Mouse (Mus musculus) heart, embryonic 12.5 days (tissue): Measurements from ENCODE around the gene Igf2bp2. TPM values are rescaled to one million over a fixed set of nuclear protein-coding genes. Genes with fewer than 3 reads are reported as not detected.

ENCODE experiments used
- ATAC-seq: fragments of 200-750 bp; cut with Nextera tagmentation; 2 replicates; pipeline ENCODE4 v1.8.0; 2017; ENCODE audit warnings: moderate TSS enrichment, moderate library complexity; ENCODE audit not compliant: insufficient number of reproducible peaks, low FRiP score
- H3K27ac ChIP-seq: fragments of 300-500 bp; sonication (generic); 2 replicates; pipeline ENCODE4 v1.5.1; 2016; ENCODE audit warnings: mild to moderate bottlenecking, moderate library complexity; ENCODE audit not compliant: poor library complexity, severe bottlenecking
- H3K27me3 ChIP-seq: fragments of 300-500 bp; sonication (generic); replicated peaks from 2 replicates; pipeline ENCODE4 v1.6.1; 2016; ENCODE audit warnings: mild to moderate bottlenecking, moderate library complexity
- H3K36me3 ChIP-seq: fragments of 300-500 bp; sonication (generic); 2 replicates; pipeline ENCODE4 v1.6.1; 2016; ENCODE audit warnings: mild to moderate bottlenecking, moderate library complexity
- H3K4me1 ChIP-seq: fragments of 300-500 bp; sonication (generic); replicated peaks from 2 replicates; pipeline ENCODE4 v1.6.1; 2016; ENCODE audit warnings: mild to moderate bottlenecking
- H3K4me2 ChIP-seq: fragments of 300-500 bp; sonication (generic); 2 replicates; pipeline ENCODE4 v1.6.1; 2016; ENCODE audit warnings: mild to moderate bottlenecking, moderate library complexity
- H3K4me3 ChIP-seq: fragments of 300-500 bp; sonication (generic); 2 replicates; pipeline ENCODE4 v1.5.1; 2016; ENCODE audit warnings: mild to moderate bottlenecking
- H3K9ac ChIP-seq: fragments of 300-500 bp; sonication (generic); 2 replicates; pipeline ENCODE4 v1.6.1; 2016; ENCODE audit warnings: mild to moderate bottlenecking, moderate library complexity
- H3K9me3 ChIP-seq: fragments of 300-500 bp; sonication (generic); replicated peaks from 2 replicates; pipeline ENCODE4 v1.6.1; 2016; ENCODE audit warnings: mild to moderate bottlenecking, moderate library complexity
- WGBS: fragments of 180-500 bp; shearing (Covaris S2); methylation state at CpG from one replicate; pipeline ENCODE4 v1.1.7; 2016; 5-methylcytosine and 5-hydroxymethylcytosine counted together
- polyA plus RNA-seq: library from polyadenylated mRNA; unstranded; fragments of >200 nt; fragmentation: Nextera tagmentation; extraction: Ambion mirVana; gene quantifications from 2 replicates; pipeline ENCODE4 v1.2.1, GENCODE M21; 2016

Gene Igf2bp2
- polyA plus RNA-seq, 1 experiment from 2014 or later, result 85.3 TPM

DNA sequence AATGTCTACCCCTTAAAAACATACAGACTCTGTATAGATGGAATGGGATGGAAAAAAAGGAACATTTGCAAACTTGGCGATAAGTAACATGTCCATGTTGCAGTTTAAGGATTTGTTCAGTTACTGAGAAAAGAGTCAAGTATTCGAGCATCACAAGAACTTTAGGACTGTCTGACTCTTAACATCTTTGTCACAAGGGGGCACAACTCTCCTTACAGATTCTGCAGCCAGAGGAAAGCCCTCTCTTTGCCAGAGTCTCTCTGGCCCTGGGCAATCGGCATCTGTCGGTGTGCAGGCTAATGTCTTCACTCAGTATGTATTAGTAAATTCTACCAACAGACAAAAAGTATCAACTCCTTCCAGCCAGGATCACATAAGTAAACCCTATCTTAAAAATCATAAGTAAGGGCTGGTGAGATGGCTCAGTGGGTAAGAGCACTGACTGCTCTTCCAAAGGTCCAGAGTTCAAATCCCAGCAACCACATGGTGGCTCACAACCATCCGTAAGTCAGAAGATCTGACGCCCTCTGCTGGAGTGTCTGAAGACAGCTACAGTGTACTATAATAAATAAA lies 57.0 kb downstream of the Igf2bp2 start:
- Histone ChIP-seq H3K4me2 (no peak overlapping the region), H3K27ac (no peak overlapping the region), H3K4me1 (peaks cover 37% of the 10 kb centered on the region), H3K27me3 (no peaks in the 10 kb centered on the region), H3K36me3 (peaks cover 4% of the 10 kb centered on the region), H3K9me3 (no peaks in the 10 kb centered on the region), H3K4me3 (no peak overlapping the region), H3K9ac (no peak overlapping the region)
- no peak for ATAC-seq
- 79% methylated on average over 6 of the region's 6 CpGs for WGBS

DNA sequence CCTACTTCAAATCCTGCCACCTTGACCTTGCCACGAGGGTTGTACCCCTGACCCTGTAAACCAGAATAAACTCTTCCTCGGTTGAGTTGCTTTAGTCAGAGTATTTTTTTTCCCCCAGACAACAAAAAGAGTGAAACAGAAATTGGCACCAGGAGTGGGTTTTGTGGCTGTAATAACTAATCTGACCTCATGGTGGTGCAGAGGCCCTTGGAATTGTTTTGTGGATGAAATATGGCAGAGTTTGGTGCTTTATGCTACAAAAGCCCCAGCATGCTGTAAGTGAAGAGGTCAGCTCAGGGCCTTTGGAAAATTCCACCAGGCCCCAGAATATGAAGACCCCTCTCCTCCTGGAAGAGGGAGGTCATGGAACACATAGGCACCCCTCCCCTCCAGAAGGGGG lies 63.0 kb downstream of the Igf2bp2 start:
- 80% methylated on average over 2 of the region's 2 CpGs for WGBS
- Histone ChIP-seq H3K27ac (no peak overlapping the region), H3K36me3 (peaks cover 12% of the 10 kb centered on the region), H3K9me3 (no peaks in the 10 kb centered on the region), H3K27me3 (no peaks in the 10 kb centered on the region), H3K4me1 (peaks cover 16% of the 10 kb centered on the region), H3K4me2 (no peak overlapping the region), H3K9ac (no peak overlapping the region), H3K4me3 (no peak overlapping the region)
- no peak for ATAC-seq

DNA sequence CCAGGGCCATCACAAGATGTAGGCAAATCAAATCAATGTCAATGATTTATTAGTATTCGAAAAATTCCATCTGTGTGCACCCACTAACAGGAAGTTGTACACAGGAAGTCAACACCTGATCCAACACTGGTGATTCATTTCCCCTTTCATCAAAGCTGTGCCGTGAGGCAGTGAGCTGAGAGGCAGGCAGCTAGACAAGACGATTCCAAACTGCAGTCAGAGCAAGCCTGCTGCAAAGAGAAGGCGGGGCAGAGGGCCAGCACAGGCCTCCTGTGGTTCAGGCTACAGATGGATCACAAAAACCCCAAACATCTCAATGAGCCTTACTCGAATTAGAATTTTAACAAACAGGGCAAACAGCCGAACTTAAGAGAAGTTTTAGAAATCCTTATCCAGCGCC lies 65.4 kb downstream of the Igf2bp2 start:
- peaks cover 21% of the 10 kb centered on the region for H3K4me1 ChIP-seq
- H3K4me2 ChIP-seq, result no peak overlapping the region
- 57% methylated on average over 7 of the region's 7 CpGs for WGBS
- H3K9me3 ChIP-seq, result no peaks in the 10 kb centered on the region
- no peak overlapping the region for H3K4me3 ChIP-seq
- peaks cover 12% of the 10 kb centered on the region for H3K36me3 ChIP-seq
- no peak for ATAC-seq
- H3K27ac ChIP-seq, result no peak overlapping the region
- H3K9ac ChIP-seq, result no peak overlapping the region
- H3K27me3 ChIP-seq, result no peaks in the 10 kb centered on the region

DNA sequence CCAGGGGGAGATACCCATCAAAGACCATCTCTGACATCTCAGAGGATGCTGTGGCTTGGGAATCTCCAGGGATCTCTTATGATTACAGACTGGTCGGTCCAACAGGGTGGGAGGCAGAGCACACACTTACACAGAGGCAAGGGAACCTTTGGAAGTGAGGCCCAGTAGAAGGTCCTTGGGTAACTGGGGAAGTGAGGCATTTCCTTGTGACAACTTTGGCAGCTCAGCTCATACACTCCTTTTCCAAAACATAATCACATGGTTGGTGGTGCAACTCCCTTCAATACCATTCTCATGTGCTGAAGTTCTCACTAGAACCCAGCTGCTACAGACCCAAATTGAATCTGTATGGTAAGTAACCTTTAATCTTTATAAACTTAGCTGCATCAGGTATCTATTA lies 67.3 kb downstream of the Igf2bp2 start:
- WGBS, result 70% methylated on average over 1 of the region's 1 CpGs
- no peaks in the 10 kb centered on the region for H3K27me3 ChIP-seq
- no peaks in the 10 kb centered on the region for H3K9me3 ChIP-seq
- peaks cover 21% of the 10 kb centered on the region for H3K4me1 ChIP-seq
- H3K36me3 ChIP-seq, result peaks cover 5% of the 10 kb centered on the region
- no peak overlapping the region for H3K9ac ChIP-seq
- no peak overlapping the region for H3K27ac ChIP-seq
- H3K4me3 ChIP-seq, result no peak overlapping the region
- ATAC-seq, result no peak
- no peak overlapping the region for H3K4me2 ChIP-seq

DNA sequence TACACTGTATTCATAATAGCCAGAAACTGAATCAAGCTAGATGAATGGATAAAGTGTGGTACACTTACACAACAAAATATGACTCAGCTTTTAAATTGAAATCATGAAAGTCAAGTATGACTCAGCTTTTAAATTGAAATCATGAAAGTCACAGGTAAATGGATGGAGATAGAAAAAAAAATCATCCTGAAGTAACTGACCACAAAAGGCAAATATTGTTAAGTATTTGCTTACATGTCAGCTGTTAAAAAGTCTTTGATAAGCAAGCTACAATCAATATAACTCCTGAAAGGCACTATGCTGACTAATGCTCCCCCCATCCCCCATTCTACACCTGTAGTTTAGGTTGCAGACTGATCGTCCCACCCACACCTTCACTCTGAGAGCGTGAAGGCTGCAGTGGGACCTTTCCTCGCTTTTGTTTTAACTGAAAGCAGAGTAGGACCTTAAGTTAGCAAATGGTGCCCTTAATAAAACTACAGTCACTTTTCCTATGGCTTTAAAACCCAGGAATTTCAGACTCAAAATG lies 71.8 kb downstream of the Igf2bp2 start:
- Histone ChIP-seq H3K9me3 (no peaks in the 10 kb centered on the region), H3K4me1 (peaks cover 12% of the 10 kb centered on the region; the same call in 1 of the 2 replicates), H3K27me3 (no peaks in the 10 kb centered on the region), H3K27ac (no peak overlapping the region), H3K36me3 (peaks cover 21% of the 10 kb centered on the region), H3K9ac (no peak overlapping the region), H3K4me3 (no peak overlapping the region), H3K4me2 (no peak overlapping the region)
- ATAC-seq, result no peak
- 81% methylated on average over 3 of the region's 3 CpGs for WGBS

DNA sequence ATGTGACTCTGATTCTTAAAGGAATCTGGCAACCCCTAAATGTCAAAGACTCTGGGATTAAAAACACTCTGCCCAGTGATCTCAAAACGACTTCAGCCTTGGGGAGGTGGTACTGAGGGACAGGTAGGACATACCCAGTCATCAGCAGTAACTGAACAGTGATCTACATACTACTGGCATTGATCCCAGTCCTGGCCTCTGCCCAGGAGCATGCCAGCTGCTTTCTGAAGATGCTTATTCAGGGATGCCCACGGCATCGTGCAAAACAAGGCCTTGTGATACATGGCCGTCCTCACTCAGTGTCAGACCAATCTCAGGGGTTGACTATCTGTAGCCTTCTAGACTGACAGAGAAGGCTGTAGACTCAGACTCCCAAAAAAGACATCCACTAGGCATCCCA lies 77.7 kb downstream of the Igf2bp2 start:
- H3K27me3 ChIP-seq, result no peaks in the 10 kb centered on the region
- H3K9me3 ChIP-seq, result no peaks in the 10 kb centered on the region
- no peak overlapping the region for H3K4me2 ChIP-seq
- H3K4me1 ChIP-seq, result no peaks in the 10 kb centered on the region
- peaks cover 63% of the 10 kb centered on the region for H3K36me3 ChIP-seq
- no peak overlapping the region for H3K9ac ChIP-seq
- ATAC-seq, result no peak
- no peak overlapping the region for H3K4me3 ChIP-seq
- H3K27ac ChIP-seq, result no peak overlapping the region
- 84% methylated on average over 4 of the region's 4 CpGs for WGBS

DNA sequence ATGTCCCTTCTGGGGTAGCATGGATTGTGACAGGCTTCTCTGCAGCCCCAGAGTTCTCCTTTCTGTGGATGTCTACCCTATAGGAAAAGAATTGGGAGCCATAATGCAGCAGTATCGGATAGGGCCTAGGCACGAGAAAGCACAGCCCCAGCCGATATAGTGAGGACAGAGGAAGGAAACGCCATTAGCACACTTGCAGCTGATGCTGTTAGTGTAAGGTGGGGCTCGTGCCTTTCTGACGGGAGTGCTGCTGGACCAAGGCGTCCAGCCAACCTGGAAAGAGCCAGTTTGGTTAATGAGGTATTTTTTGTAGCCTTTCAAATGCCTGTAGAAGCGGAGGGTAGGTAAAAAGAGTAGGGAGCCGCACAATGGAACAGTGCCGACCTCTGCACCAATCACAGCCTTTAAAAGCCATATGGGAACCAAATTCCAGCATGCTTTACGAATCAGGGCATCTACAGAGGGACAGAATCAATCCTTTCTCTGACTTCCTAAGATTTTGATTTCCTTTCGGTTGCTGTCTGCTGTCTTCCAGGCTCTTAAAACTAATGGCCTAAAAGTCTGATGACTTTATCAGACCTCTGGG lies 82.9 kb downstream of the Igf2bp2 start:
- no peak for ATAC-seq
- Histone ChIP-seq H3K36me3 (peaks cover 82% of the 10 kb centered on the region), H3K4me2 (no peak overlapping the region), H3K9me3 (no peaks in the 10 kb centered on the region), H3K27me3 (no peaks in the 10 kb centered on the region), H3K27ac (no peak overlapping the region), H3K4me1 (peaks cover 6% of the 10 kb centered on the region; the same call in 1 of the 2 replicates), H3K9ac (no peak overlapping the region), H3K4me3 (no peak overlapping the region)
- WGBS, result 80% methylated on average over 12 of the region's 12 CpGs

DNA sequence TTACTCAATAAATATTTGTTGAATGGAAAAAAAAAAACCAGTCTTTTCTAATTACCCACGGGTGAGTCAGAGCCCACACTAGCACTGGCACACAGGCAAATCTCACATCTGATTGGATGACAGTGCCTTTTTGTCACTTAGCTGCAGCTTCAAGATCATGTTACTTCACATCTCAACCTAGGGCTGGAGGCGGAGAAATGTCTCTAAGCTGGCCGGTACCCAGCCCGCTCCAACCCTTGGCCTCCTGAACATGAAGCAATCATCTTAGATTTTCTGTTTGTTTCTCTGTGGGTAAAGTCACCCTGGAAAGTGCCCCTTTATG lies 86.5 kb downstream of the Igf2bp2 start:
- 59% methylated on average over 4 of the region's 4 CpGs for WGBS
- Histone ChIP-seq H3K27ac (no peak overlapping the region), H3K36me3 (peaks cover 92% of the 10 kb centered on the region), H3K4me2 (no peak overlapping the region), H3K4me1 (peaks cover 6% of the 10 kb centered on the region; the same call in 1 of the 2 replicates), H3K9ac (no peak overlapping the region), H3K9me3 (no peaks in the 10 kb centered on the region), H3K4me3 (no peak overlapping the region), H3K27me3 (no peaks in the 10 kb centered on the region)
- no peak for ATAC-seq

DNA sequence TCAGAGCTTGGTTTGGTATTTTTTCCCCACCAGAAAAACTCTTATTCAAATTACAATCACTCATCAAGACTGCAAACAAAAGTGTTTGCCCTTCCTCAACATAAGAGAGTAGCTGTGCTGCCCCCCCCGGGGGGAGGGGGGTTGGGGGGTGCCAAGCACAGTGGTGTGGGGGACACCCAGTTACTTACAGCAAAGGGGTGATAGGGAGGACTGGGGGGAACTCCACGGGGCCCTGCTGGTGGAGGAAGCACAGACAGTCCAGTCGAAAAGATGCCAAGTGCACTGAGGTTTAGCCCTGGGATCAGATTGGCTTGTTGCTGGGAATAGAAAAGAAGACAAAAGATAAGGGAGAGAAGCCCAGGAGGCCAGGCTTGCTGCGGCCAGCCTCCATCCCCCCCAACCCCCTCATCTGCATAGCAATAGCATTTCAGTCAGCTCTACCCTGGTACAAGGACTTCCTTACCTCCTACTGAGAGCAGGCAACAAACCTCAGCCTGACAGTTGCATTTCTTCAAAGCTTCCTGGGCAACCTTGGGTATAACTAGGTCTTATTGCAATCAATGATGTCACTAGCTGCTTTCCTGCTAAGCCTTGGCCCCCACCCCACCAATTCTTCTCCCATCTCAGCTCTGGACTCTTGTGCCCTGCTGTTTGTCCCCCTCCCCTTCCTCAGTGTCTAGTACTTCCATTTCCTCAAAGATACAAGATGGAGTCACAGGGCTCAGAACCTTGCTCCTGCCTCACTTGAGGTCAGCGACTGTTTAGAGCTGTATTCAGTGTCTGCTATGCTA lies 87.1 kb downstream of the Igf2bp2 start:
- no peak overlapping the region for H3K4me3 ChIP-seq
- ATAC-seq, result no peak
- no peak overlapping the region for H3K4me2 ChIP-seq
- H3K4me1 ChIP-seq, result peaks cover 6% of the 10 kb centered on the region; the same call in 1 of the 2 replicates
- H3K27ac ChIP-seq, result no peak overlapping the region
- WGBS, result 37% methylated on average over 5 of the region's 5 CpGs
- H3K36me3 ChIP-seq, result peaks cover 92% of the 10 kb centered on the region
- H3K9me3 ChIP-seq, result no peaks in the 10 kb centered on the region
- H3K9ac ChIP-seq, result no peak overlapping the region
- H3K27me3 ChIP-seq, result no peaks in the 10 kb centered on the region

DNA sequence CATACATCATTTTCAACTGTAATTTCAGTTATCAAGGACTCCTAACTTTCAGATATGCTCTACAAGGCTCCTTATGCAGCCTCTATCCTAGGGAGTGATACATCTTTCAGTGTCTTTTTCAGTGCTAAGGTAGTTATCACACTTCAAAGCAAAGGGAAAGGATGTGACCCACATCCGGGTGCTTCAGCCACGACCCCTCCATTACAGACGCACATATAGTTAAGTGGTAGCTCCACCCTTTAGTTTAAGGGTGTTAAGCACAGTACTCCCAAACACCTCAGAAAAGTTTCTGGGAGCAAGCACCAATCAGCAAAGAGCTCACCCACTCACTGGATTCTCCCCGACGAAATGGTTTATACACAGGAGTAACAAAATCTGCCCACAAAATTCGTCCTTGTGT lies 88.0 kb downstream of the Igf2bp2 start:
- Histone ChIP-seq H3K4me2 (no peak overlapping the region), H3K27ac (no peak overlapping the region), H3K9ac (no peak overlapping the region), H3K9me3 (no peaks in the 10 kb centered on the region), H3K36me3 (peaks cover 91% of the 10 kb centered on the region), H3K4me1 (peaks cover 6% of the 10 kb centered on the region; the same call in 1 of the 2 replicates), H3K4me3 (no peak overlapping the region), H3K27me3 (no peaks in the 10 kb centered on the region)
- WGBS, result 78% methylated on average over 6 of the region's 6 CpGs
- no peak for ATAC-seq

DNA sequence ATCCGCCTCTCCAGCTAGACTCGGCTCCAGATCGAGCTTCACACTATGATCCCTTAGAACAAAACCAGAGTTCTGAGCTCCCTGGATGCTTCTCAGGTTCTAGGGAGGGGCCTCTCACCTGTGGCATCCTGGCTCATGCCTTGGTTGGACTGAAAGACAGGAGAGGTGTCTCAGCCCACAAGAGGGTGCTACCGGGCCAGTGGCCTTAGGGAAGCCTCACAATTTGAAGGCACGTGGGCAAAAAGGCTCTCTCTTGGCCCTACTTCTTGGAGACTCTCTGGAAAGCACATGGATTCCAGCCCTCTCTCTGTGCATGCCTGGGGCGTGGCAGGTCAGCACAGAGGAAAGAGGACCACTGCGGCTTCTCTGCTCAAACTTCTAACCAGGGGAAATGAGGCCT lies 91.7 kb downstream of the Igf2bp2 start:
- Histone ChIP-seq H3K9me3 (no peaks in the 10 kb centered on the region), H3K9ac (no peak overlapping the region), H3K36me3 (peaks cover 93% of the 10 kb centered on the region), H3K4me3 (no peak overlapping the region), H3K27ac (no peak overlapping the region), H3K4me2 (no peak overlapping the region), H3K4me1 (peaks cover 6% of the 10 kb centered on the region; the same call in 1 of the 2 replicates), H3K27me3 (no peaks in the 10 kb centered on the region)
- ATAC-seq, result no peak
- WGBS, result 78% methylated on average over 7 of the region's 7 CpGs
